Mouse (Mus musculus) embryo, embryonic 10.5 days (tissue): ENCODE measurements around the gene Eef1g.
A peak's percentile ranks its signal among the peaks of the same experiment; 100 is the strongest.

Source experiments
- DNase-seq: peaks from one replicate; pipeline ENCODE4 v3.0.0-alpha.2; 2015; ENCODE audit warnings: low spot score

Eef1g gene

GRCm38 (mm10) chr19:9026634-9027033, 59.8 kb downstream of the Eef1g start:
- no peak for DNase-seq

GRCm38 (mm10) chr19:9027795-9028194, 61.0 kb downstream of the Eef1g start:
- peak; percentile 25 for DNase-seq
